Mouse (Mus musculus): ENCODE data around the gene Barhl2. TPM values are rescaled to one million over a fixed set of nuclear protein-coding genes. Genes with fewer than 3 reads are reported as not detected.

Gene Barhl2
- polyA plus RNA-seq, 1 experiment from 2014 or later, result not detected

- Histone ChIP-seq H3K4me3 (ENCODE audit: low read length) (no peak overlapping the region), H3K4me2 (ENCODE audit: low read depth, low read length) (no peak overlapping the region), H3K9me3 (replicated peaks; ENCODE audit: control insufficient read depth, low read length) (no peaks in the 10 kb centered on the region), H3K9ac (ENCODE audit: low read length) (no peak overlapping the region), H3K4me1 (ENCODE audit: control insufficient read depth, insufficient read depth, low read length) (peaks cover 3% of the 10 kb centered on the region; the same call in 1 of the 2 replicates), H3K36me3 (ENCODE audit: control insufficient read depth, insufficient read depth) (no peaks in the 10 kb centered on the region), H3K27me3 (ENCODE audit: control insufficient read depth, insufficient read depth, low read length) (peaks cover 93% of the 10 kb centered on the region), H3K27ac (ENCODE audit: low read length) (no peak overlapping the region)
- no peak for ATAC-seq (replicated peaks; ENCODE audit: extremely low read depth, insufficient read depth, low FRiP score)
- 18% methylated on average over 5 of the region's 5 CpGs for WGBS
Measured at GRCm38 (mm10) chr5:106450426-106451160, 7.4 kb downstream of the Barhl2 start.

GRCm38 (mm10) chr5:106449720-106450425 lies 8.1 kb downstream of the Barhl2 start:
- no peak for ATAC-seq (replicated peaks; ENCODE audit: extremely low read depth, insufficient read depth, low FRiP score)
- Histone ChIP-seq H3K9ac (ENCODE audit: low read length) (no peak overlapping the region), H3K36me3 (ENCODE audit: control insufficient read depth, insufficient read depth) (no peaks in the 10 kb centered on the region), H3K27me3 (ENCODE audit: control insufficient read depth, insufficient read depth, low read length) (peaks cover 91% of the 10 kb centered on the region), H3K27ac (ENCODE audit: low read length) (no peak overlapping the region), H3K9me3 (replicated peaks; ENCODE audit: control insufficient read depth, low read length) (no peaks in the 10 kb centered on the region), H3K4me2 (ENCODE audit: low read depth, low read length) (no peak overlapping the region), H3K4me3 (ENCODE audit: low read length) (no peak overlapping the region), H3K4me1 (ENCODE audit: control insufficient read depth, insufficient read depth, low read length) (peaks cover 3% of the 10 kb centered on the region; the same call in 1 of the 2 replicates)
- whole genome bisulfite sequencing, result 15% methylated on average over 4 of the region's 4 CpGs

DNA sequence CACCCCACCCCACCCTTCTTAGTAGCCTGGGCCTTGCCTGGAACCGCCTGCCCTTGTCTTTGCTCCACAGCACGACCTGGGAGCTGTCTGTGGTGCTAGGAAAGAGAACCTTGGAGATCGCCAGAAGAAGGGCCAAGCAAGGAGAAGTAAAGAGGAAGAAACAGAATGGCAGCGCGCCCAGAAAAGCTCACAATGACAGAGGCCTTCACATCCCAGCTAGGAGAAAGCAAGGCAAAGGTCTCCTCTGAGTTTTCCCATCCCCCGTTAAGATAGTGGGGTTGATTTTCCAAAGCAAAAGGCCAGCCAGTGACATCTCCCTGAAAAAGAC lies 9.2 kb downstream of the Barhl2 start:
- no peaks in the 10 kb centered on the region for H3K36me3 ChIP-seq (ENCODE audit: control insufficient read depth, insufficient read depth)
- ATAC-seq (replicated peaks; ENCODE audit: extremely low read depth, insufficient read depth, low FRiP score), result no peak
- H3K9ac ChIP-seq (ENCODE audit: low read length), result no peak overlapping the region
- H3K4me2 ChIP-seq (ENCODE audit: low read depth, low read length), result no peak overlapping the region
- 1% methylated on average over 6 of the region's 6 CpGs for WGBS
- no peak overlapping the region for H3K27ac ChIP-seq (ENCODE audit: low read length)
- no peaks in the 10 kb centered on the region for H3K9me3 ChIP-seq (replicated peaks; ENCODE audit: control insufficient read depth, low read length)
- no peak overlapping the region for H3K4me3 ChIP-seq (ENCODE audit: low read length)
- H3K27me3 ChIP-seq (ENCODE audit: control insufficient read depth, insufficient read depth, low read length), result peaks cover 86% of the 10 kb centered on the region
- H3K4me1 ChIP-seq (ENCODE audit: control insufficient read depth, insufficient read depth, low read length), result peaks cover 3% of the 10 kb centered on the region; the same call in 1 of the 2 replicates

DNA sequence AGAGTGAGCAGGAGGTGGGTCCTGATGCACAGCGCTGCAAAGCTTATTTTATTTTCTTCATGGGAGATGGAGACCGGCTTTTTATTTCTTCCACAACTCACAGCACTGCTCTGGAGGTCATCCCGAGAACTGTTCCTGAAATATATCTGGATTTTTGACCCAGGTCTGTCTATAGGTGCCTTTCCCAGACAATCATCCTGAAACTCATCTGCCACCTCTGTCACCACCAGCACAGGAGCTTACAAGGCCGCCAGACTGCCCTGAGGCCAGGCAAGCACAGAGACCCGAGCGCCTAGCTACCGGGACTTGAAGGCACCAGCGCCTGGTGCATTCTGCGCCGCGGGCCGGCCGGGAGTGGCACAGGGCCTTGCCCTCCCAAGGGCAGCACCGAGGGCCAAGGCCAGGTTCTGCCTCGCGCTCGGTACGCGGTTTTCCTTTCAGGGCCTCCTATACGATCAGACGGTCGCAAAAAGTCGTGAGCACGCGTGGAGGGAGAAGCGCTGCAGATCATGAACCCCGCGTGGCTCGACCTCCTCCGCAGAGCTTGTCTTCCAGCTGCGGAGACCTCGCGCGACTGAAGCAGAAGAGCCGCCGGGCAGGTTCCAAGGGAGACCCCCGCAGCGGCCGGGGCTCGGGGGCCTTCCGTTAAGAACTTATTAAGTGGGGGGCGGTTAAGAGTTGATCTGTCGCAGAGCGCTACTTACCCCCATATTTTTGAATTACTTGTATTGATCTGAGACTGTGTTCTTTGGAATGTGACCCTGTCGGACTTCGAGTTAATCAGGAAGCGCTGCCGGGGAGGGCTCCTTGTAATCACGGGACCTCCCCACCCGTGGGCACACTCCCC lies 9.8 kb downstream of the Barhl2 start:
- no peak for ATAC-seq (replicated peaks; ENCODE audit: extremely low read depth, insufficient read depth, low FRiP score)
- Histone ChIP-seq H3K4me3 (ENCODE audit: low read length) (no peak overlapping the region), H3K4me2 (ENCODE audit: low read depth, low read length) (no peak overlapping the region), H3K9ac (ENCODE audit: low read length) (no peak overlapping the region), H3K27ac (ENCODE audit: low read length) (no peak overlapping the region), H3K27me3 (ENCODE audit: control insufficient read depth, insufficient read depth, low read length) (peaks cover 81% of the 10 kb centered on the region), H3K36me3 (ENCODE audit: control insufficient read depth, insufficient read depth) (no peaks in the 10 kb centered on the region), H3K9me3 (replicated peaks; ENCODE audit: control insufficient read depth, low read length) (no peaks in the 10 kb centered on the region), H3K4me1 (ENCODE audit: control insufficient read depth, insufficient read depth, low read length) (no peaks in the 10 kb centered on the region)
- WGBS, result 5% methylated on average over 50 of the region's 50 CpGs

- Histone ChIP-seq H3K9ac (ENCODE audit: low read length) (no peak overlapping the region), H3K9me3 (replicated peaks; ENCODE audit: control insufficient read depth, low read length) (no peaks in the 10 kb centered on the region), H3K4me1 (ENCODE audit: control insufficient read depth, insufficient read depth, low read length) (no peaks in the 10 kb centered on the region), H3K36me3 (ENCODE audit: control insufficient read depth, insufficient read depth) (no peaks in the 10 kb centered on the region), H3K27me3 (ENCODE audit: control insufficient read depth, insufficient read depth, low read length) (peaks cover 77% of the 10 kb centered on the region), H3K4me3 (ENCODE audit: low read length) (no peak overlapping the region), H3K4me2 (ENCODE audit: low read depth, low read length) (no peak overlapping the region), H3K27ac (ENCODE audit: low read length) (no peak overlapping the region)
- WGBS, result 42% methylated on average over 14 of the region's 14 CpGs
- ATAC-seq (replicated peaks; ENCODE audit: extremely low read depth, insufficient read depth, low FRiP score), result no peak
Measured at GRCm38 (mm10) chr5:106447091-106447820, 10.7 kb downstream of the Barhl2 start.

DNA sequence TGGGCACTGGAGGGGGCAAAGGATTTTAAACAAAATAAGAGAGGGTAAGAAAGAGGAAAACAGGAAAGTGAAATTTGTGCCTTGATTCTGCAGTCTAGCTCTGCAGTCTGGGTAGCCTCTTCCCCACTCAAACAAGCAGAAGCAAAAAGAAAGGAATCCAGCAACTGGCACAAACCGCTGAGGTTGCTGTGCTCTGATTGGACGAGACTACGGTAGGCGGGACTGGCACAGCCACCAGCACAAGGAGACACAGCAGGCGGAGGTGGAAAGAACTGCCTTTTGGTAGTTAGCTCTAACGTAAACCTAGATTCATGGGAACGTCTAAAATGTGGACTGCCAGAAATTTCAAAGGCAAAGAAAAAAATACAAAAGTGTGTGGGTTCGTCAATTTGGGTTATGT lies 11.4 kb downstream of the Barhl2 start:
- Histone ChIP-seq H3K4me2 (ENCODE audit: low read depth, low read length) (no peak overlapping the region), H3K36me3 (ENCODE audit: control insufficient read depth, insufficient read depth) (no peaks in the 10 kb centered on the region), H3K27ac (ENCODE audit: low read length) (no peak overlapping the region), H3K9ac (ENCODE audit: low read length) (no peak overlapping the region), H3K27me3 (ENCODE audit: control insufficient read depth, insufficient read depth, low read length) (peaks cover 73% of the 10 kb centered on the region), H3K9me3 (replicated peaks; ENCODE audit: control insufficient read depth, low read length) (no peaks in the 10 kb centered on the region), H3K4me3 (ENCODE audit: low read length) (no peak overlapping the region), H3K4me1 (ENCODE audit: control insufficient read depth, insufficient read depth, low read length) (no peaks in the 10 kb centered on the region)
- WGBS, result 3% methylated on average over 8 of the region's 8 CpGs
- no peak for ATAC-seq (replicated peaks; ENCODE audit: extremely low read depth, insufficient read depth, low FRiP score)

GRCm38 (mm10) chr5:106445681-106446080 lies 12.3 kb downstream of the Barhl2 start:
- H3K36me3 ChIP-seq (ENCODE audit: control insufficient read depth, insufficient read depth), result no peaks in the 10 kb centered on the region
- H3K4me1 ChIP-seq (ENCODE audit: control insufficient read depth, insufficient read depth, low read length), result no peaks in the 10 kb centered on the region
- no peak overlapping the region for H3K27ac ChIP-seq (ENCODE audit: low read length)
- WGBS, result 78% methylated on average over 3 of the region's 3 CpGs
- H3K4me2 ChIP-seq (ENCODE audit: low read depth, low read length), result no peak overlapping the region
- H3K4me3 ChIP-seq (ENCODE audit: low read length), result no peak overlapping the region
- H3K9ac ChIP-seq (ENCODE audit: low read length), result no peak overlapping the region
- H3K27me3 ChIP-seq (ENCODE audit: control insufficient read depth, insufficient read depth, low read length), result peaks cover 65% of the 10 kb centered on the region
- H3K9me3 ChIP-seq (replicated peaks; ENCODE audit: control insufficient read depth, low read length), result no peaks in the 10 kb centered on the region
- no peak for ATAC-seq (replicated peaks; ENCODE audit: extremely low read depth, insufficient read depth, low FRiP score)

DNA sequence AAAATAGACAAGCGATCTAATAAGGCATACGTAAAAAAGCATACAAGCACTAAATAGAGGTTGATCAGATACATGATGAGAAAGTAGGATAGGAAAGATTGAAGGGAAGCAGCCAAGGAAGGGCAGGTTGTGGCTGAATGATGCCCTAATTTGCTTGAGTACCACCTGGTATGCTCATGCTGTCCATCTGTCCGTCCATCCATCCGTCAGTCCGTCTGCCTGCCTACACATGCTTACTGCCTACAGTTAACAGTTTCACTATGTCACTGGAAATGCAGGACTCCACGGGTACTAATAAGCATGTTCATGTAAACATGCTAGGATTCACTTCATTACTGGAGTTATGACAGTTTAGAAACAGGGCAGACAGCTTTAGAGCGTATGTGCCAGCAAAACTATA lies 19.1 kb downstream of the Barhl2 start:
- WGBS, result 88% methylated on average over 7 of the region's 7 CpGs
- no peaks in the 10 kb centered on the region for H3K4me1 ChIP-seq (ENCODE audit: control insufficient read depth, insufficient read depth, low read length)
- H3K9me3 ChIP-seq (replicated peaks; ENCODE audit: control insufficient read depth, low read length), result no peaks in the 10 kb centered on the region
- ATAC-seq (replicated peaks; ENCODE audit: extremely low read depth, insufficient read depth, low FRiP score), result no peak
- no peak overlapping the region for H3K9ac ChIP-seq (ENCODE audit: low read length)
- H3K27me3 ChIP-seq (ENCODE audit: control insufficient read depth, insufficient read depth, low read length), result peaks cover 12% of the 10 kb centered on the region
- no peak overlapping the region for H3K4me3 ChIP-seq (ENCODE audit: low read length)
- no peak overlapping the region for H3K4me2 ChIP-seq (ENCODE audit: low read depth, low read length)
- H3K27ac ChIP-seq (ENCODE audit: low read length), result no peak overlapping the region
- H3K36me3 ChIP-seq (ENCODE audit: control insufficient read depth, insufficient read depth), result no peaks in the 10 kb centered on the region
